Mouse (Mus musculus): Measurements from ENCODE around the gene Adamts4.

The Adamts4 gene

DNA sequence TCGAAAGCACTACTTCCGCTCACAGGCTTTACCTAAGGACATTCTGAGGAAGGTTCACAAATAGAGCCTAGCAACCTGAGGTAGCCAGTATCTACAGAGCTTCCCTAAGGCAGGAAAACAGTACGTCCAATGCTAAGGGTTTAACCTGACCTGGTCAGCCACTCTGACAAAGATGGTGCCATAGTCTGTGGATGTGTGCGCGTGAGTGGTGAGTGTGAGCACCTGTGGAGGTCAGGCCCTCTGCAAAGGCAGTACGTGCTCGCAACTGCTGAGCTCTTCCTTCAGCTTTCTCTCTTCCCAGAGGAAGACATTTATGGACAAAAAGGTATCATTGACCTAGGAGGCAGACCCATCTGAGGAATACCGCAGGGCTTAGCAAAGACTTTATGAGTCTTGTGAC is 28.2 kb downstream of the Adamts4 start:
- no peak for DNase-seq (ENCODE audit: low read depth, low spot score)

DNA sequence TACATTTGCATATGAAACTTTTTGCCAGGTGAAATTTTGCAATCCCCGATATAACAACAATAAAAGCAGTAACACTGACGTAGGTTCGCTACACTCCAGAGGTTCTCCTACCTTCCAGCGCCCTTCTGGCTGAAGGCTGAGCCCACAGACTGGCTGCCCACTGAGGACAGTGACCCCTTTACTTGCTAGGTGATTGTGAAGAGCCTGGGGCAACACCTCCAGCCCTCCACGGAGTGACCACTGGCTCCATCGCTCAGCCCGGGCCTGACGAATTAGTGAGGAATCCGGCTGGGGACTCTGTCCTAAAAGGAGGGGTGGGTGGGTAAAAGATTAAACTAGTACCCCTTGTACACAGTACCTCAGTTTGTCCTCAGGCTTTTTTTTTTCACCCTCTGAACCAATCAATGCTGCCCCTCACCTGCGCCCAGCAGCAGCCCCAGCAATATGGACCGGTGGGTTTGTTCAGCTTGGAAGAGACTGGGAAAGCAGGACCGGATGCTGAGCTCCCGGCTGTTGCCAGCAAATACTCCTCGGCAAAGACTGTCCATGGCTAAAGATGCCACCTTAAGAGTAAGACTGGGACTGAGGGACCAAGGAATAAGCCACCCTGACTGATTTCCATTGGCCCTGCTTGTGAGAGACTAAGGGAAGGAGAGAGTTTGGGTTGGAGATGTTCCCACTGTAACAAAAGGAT is 28.9 kb downstream of the Adamts4 start:
- no peak for DNase-seq (ENCODE audit: low read depth, low spot score)

GRCm38 (mm10) chr1:171279721-171280120 is 29.5 kb downstream of the Adamts4 start:
- no peak for DNase-seq (ENCODE audit: low read depth, low spot score)

DNA sequence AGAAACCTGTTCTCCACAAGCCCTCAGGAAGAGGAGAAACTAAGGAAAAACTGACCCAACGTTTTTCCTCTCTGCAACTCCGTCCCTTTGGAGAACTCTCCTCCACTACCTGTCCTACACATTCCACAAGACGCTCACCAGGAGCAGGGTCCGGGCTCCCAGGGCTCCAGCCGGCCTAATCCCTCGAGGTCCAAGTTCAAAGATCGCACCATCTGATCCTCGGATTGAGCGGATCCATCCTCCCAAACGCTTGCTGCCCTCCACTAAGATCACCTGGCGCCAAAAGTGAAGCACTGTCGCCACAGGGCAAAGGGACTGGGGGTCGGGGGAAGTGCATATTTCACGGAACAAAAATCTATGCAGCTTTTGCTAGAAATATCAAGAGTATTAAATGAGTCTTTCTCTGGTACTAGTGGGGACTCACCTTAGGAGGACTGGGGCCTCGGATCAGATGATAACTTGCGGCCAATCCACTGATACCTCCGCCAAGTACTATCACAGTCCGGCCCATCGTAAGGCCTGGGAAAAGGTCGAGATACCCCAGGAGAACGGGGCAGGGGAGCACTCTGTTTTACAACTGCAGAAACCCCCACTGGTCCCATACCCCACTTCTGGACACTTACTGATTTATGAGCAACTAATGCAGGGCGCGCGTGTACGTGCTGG is 30.2 kb downstream of the Adamts4 start:
- DNase-seq (ENCODE audit: low read depth, low spot score) = no peak

DNA sequence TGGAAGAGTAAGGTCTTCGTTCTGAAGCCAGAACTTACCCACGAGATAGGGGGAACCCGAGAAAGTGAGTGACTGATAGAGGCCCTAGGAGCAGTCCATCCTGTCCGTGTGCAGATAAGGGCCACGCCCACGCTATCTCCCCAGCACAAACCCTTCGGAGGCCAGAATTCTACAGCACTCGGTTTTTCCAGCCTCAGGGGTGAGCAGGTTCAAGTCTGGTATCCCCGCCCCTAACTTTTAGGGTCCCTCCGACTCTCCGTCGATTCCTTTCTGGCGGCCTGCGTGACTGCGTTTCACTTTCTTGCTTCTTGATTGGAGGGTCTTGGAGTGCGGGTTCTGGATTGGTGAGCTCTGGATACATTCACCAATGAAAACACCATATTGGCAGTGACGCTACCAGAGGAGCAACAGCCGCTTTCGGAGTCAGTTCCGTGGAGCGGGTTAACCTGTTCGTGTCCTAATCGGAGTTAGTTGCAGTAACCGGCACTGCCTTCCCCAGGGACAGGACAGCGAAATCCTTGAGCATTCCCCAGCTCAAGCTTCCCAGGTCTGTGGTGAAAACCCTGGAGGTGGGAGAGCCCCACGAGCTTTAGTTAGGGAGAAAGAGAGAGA is 30.8 kb downstream of the Adamts4 start, which contains the start of gene Ppox:
TSS of gene Ppox (minus strand) at position 271 of the 612 bp plus-strand sequence.
- DNase-seq (ENCODE audit: low read depth, low spot score) = peak; percentile 90

GRCm38 (mm10) chr1:171281528-171281923 is 31.3 kb downstream of the Adamts4 start:
- DNase-seq (ENCODE audit: low read depth, low spot score) = no peak

- no peak for DNase-seq (ENCODE audit: low read depth, low spot score)
Measured at GRCm38 (mm10) chr1:171282086-171282805, 32.0 kb downstream of the Adamts4 start.

GRCm38 (mm10) chr1:171283188-171284160 is 33.3 kb downstream of the Adamts4 start:
- no peak for DNase-seq (ENCODE audit: low read depth, low spot score)

DNA sequence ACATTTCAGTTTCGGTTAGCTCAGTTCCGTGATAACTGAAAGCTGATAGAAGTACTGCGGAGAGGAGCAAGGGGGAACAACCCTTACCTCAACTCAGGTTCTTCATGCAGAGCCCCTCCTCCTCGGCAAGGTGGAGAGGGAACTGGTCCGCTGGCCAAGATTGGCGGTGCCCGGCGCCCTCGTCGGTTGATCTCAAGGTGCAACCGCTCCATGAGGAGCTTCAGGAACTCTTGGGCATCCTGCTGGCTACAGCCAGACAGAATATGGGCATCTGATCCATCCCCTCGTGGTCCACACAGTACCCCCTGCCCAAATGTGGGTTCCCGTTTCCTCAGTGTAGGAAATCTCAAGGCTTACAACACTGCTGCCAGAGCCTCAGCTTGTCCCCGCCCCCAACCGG is 34.3 kb downstream of the Adamts4 start:
- DNase-seq (ENCODE audit: low read depth, low spot score) = no peak

DNA sequence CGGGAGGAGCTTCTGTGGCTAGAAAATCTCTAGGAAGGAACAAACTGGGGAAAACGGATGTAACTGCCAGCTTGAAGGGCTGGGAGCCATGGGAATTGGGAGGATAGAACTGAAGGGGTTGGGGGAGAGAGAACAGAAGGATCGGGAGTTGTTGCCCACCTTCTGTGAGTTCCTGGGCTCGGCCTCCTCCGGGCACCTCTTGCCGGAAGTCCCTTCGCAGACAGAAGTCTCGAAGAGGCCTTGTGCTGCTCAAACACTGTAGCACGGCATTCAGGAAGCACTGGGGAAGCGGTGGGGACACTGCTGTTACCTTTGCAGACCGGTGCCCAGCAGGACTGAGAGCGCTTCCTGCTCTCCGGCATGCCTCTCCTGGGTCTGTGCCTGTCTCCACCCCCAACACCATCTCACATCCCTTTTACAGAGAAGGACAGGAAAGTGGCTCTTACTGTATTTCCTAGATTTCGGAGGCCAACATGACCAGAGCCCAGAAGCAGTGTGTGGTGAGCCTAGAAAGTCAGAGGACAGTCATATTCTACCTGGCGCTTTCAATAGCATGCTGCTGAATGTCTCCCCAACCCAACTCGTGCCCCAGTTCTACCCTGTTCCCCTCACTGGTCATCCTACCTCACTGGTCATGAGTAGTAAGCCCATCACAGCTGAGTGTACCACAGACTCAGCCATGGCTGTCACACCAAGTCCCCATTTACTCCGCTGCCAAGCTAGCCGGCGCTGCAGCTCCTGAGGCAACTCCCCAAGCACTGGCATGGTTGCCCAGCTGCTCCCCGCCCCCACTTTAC is 35.1 kb downstream of the Adamts4 start:
- no peak for DNase-seq (ENCODE audit: low read depth, low spot score)

- DNase-seq (ENCODE audit: low read depth, low spot score) = no peak
Measured at GRCm38 (mm10) chr1:171286517-171286916, 36.3 kb downstream of the Adamts4 start.

GRCm38 (mm10) chr1:171287136-171288081 is 37.2 kb downstream of the Adamts4 start, which contains the start of gene Usp21:
Usp21 (minus strand) TSS chr1:171287991.
- DNase-seq (ENCODE audit: low read depth, low spot score) = peak; percentile 78

DNA sequence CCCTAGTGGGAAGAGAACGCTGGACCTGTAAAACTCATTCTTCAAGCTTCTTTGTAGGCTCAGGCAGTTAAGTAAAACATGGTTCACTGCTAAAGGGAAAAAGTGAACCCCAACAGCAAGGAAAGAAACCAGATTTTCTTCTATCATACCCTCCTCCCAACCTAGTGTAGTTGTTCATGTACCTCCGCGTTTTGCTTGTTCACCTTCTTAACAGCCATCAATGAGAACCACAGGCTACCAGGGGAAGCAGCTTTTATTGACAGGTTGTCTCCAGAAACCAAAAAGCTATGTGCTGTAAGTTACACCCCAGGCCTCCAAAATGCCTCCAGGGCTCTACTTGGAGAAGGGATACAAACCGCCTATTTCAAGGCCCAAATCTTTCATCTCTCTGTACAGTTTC is 38.1 kb downstream of the Adamts4 start:
- DNase-seq (ENCODE audit: low read depth, low spot score) = no peak

DNA sequence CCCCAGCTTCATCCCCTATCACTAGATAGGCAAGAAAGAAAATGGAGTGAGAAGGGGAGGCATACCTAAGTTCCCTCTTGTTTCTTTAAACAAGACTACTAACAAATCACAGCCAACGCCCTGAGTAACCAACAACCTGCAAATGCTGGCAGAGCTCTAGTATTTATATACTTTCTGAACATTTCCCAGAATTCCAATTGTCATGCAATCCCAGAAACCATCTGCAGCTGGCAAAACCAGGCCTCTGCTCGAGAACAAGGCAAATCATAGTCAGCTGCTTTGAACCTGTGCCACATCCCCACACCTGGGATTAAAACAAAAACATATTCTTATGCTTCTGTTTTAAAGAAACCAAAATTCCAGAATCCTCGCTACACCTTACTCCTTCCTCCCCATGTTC is 43.1 kb downstream of the Adamts4 start:
- no peak for DNase-seq (ENCODE audit: low read depth, low spot score)

DNA sequence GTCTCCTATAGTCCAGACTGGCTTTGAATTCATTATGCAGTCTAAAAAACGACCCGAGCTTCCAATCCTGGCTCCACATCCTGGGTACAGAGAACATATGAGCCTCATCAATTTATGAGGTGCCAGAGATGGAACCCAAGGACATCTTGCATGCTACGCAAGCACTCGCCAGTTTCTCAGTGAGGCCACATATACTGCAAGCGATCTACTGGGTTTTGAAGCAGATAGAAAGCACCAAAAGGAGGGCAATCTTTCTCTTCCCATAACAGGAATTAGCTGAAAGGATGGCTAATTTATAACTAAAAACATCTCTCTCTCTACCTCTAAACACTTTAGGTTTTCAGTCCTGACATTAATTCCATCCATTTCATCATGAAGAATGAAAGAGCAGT is 43.7 kb downstream of the Adamts4 start:
- DNase-seq (ENCODE audit: low read depth, low spot score) = no peak

GRCm38 (mm10) chr1:171294298-171295062 is 44.3 kb downstream of the Adamts4 start, which contains the start of gene Ufc1:
Ufc1 (minus strand) TSS chr1:171295024.
- DNase-seq (ENCODE audit: low read depth, low spot score) = peak; percentile 77

DNA sequence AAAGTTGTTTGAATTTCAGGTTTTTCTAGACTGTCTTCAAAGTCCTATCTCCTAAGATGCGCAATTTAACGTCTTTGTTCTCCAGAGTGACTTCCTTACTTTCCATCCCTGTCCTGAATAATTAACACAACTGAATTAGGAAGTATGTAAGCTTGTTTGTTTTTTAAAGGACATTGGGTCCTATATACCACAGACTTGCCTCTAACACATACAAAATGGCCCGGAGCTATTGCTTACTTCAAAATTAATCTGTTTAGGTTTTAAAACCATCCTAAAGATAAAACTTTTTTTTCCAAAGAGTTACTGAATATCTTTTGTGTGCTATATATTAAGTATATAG is 44.8 kb downstream of the Adamts4 start:
- DNase-seq (ENCODE audit: low read depth, low spot score) = no peak

GRCm38 (mm10) chr1:171298226-171298625 is 48.0 kb downstream of the Adamts4 start:
- DNase-seq (ENCODE audit: low read depth, low spot score) = no peak

Data from retina, adult 2 months (tissue).